Comparison of ENCODE assay signal across 11 mouse cellular contexts in genomic region chr10:67702783-67703455, GRCm38 (mm10).
DNase-seq lines count a peak whose midpoint lies in the region; ATAC-seq and TF ChIP-seq lines count a peak whose summit lies in the region.
"Had no signal": no experiment of that assay in that cellular context is flagged by ENCODE, and none has a peak within 500 bp of the region (broad histone marks: within the 10 kb centered on the region; RNA-seq: fewer than 3 reads in every experiment).

No protein-coding gene starts in this region.

- no peaks in the 10 kb centered on the region for H3K36me3 ChIP-seq in CH12.LX (replicated peaks in 1 of 2; ENCODE audit: control insufficient read depth in 1 of 2, insufficient read depth in 1 of 2, low read length in 1 of 2)
- H3K36me3 ChIP-seq in midbrain, embryonic 13.5 days, result no peaks in the 10 kb centered on the region
- no peaks in the 10 kb centered on the region for H3K36me3 ChIP-seq in hindbrain, embryonic 16.5 days (ENCODE audit: control insufficient read depth, insufficient read depth, low read length)
- H3K36me3 ChIP-seq: heart, embryonic 13.5 days; limb, embryonic 15.5 days had no signal

- in situ Hi-C loops in CH12.LX (cut with MboI; ENCODE audit: low pct_ligation_motif_present, low pct_unique_long_range_greater_than_20kb, low sequenced_read_pairs), result no loop called here

- intact Hi-C loops in heart, postnatal 14 days (cut with DNase I), result no loop called here

- no peaks in the 10 kb centered on the region for H3K27me3 ChIP-seq in CH12.LX (replicated peaks)
- H3K27me3 ChIP-seq in midbrain, embryonic 13.5 days, result no peaks in the 10 kb centered on the region
- no peaks in the 10 kb centered on the region for H3K27me3 ChIP-seq in hindbrain, embryonic 16.5 days (replicated peaks; ENCODE audit: control insufficient read depth, insufficient read depth, low read length)
- H3K27me3 ChIP-seq: heart, embryonic 13.5 days; limb, embryonic 15.5 days had no signal

- DNase-seq in gastrocnemius, adult 18-20 months (ENCODE audit: low spot score), result peak; percentile 30
- no peak for DNase-seq in gastrocnemius, postnatal 10 days
- no peak for DNase-seq in CH12.LX (ENCODE audit: extremely low read depth)
- DNase-seq in heart, postnatal 14 days, result peak; percentile 41 to 67
- DNase-seq in lung, postnatal 4 days, result peak; percentile 32 to 45
- DNase-seq in cerebellum, adult 8-10 months, result no peak
- DNase-seq: kidney, adult 18-20 months had no signal

- WGBS in midbrain, embryonic 13.5 days, result 77% methylated on average over 9 of the region's 9 CpGs
- WGBS in hindbrain, embryonic 16.5 days, result 76% methylated on average over 9 of the region's 9 CpGs

- TF ChIP-seq CTCF in CH12.LX (conservative IDR thresholded peaks at IDR 0.05 in 1 of 2, IDR thresholded peaks at IDR 0.05 in 1 of 2; ENCODE audit: low read depth in 2 of 2, low read length in 2 of 2), result no peak

- H3K79me2 ChIP-seq in CH12.LX (replicated peaks; ENCODE audit: control insufficient read depth, extremely low read depth, insufficient read depth, poor library complexity, severe bottlenecking), result no peaks in the 10 kb centered on the region

- no peak overlapping the region for H3K9ac ChIP-seq in CH12.LX (ENCODE audit: insufficient read depth, low read depth)
- no peak overlapping the region for H3K9ac ChIP-seq in midbrain, embryonic 13.5 days (replicated peaks)
- no peak overlapping the region for H3K9ac ChIP-seq in hindbrain, embryonic 16.5 days (ENCODE audit: low read depth, low read length)
- H3K9ac ChIP-seq: heart, embryonic 13.5 days; limb, embryonic 15.5 days had no signal

- H3K4me1 ChIP-seq in CH12.LX (ENCODE audit: control insufficient read depth in 1 of 2, insufficient read depth in 2 of 2), result peaks cover 13 to 31% of the 10 kb centered on the region in 2 experiments
- no peaks in the 10 kb centered on the region; the same call in 1 of the 2 replicates for H3K4me1 ChIP-seq in midbrain, embryonic 13.5 days (replicated peaks)
- no peaks in the 10 kb centered on the region for H3K4me1 ChIP-seq in hindbrain, embryonic 16.5 days (ENCODE audit: control insufficient read depth, insufficient read depth, low read depth, low read length)
- H3K4me1 ChIP-seq: limb, embryonic 15.5 days had no signal

- no peak for ATAC-seq in midbrain, embryonic 13.5 days
- ATAC-seq in hindbrain, embryonic 16.5 days, result no peak

- TF ChIP-seq POLR2A in CH12.LX (IDR thresholded peaks at IDR 0.05; ENCODE audit: low read depth, low read length), result no peak

- H3K4me3 ChIP-seq in CH12.LX (replicated peaks in 1 of 3; ENCODE audit: low read depth in 2 of 3, low read length in 2 of 3, poor library complexity in 1 of 3), result no peak overlapping the region
- H3K4me3 ChIP-seq in midbrain, embryonic 13.5 days (replicated peaks), result no peak overlapping the region
- H3K4me3 ChIP-seq in hindbrain, embryonic 16.5 days (ENCODE audit: low read length), result no peak overlapping the region
- H3K4me3 ChIP-seq: heart, embryonic 13.5 days; limb, embryonic 15.5 days had no signal

- H3K9me3 ChIP-seq in CH12.LX (replicated peaks; ENCODE audit: low read length), result no peaks in the 10 kb centered on the region
- H3K9me3 ChIP-seq in midbrain, embryonic 13.5 days, result no peaks in the 10 kb centered on the region
- no peaks in the 10 kb centered on the region for H3K9me3 ChIP-seq in hindbrain, embryonic 16.5 days (ENCODE audit: control insufficient read depth, low read length)
- H3K9me3 ChIP-seq: heart, embryonic 13.5 days; limb, embryonic 15.5 days had no signal

- peak overlapping the region; percentile 41 for H3K27ac ChIP-seq in CH12.LX (ENCODE audit: insufficient read depth, low read depth)
- H3K27ac ChIP-seq in midbrain, embryonic 13.5 days, result no peak overlapping the region
- no peak overlapping the region for H3K27ac ChIP-seq in hindbrain, embryonic 16.5 days (ENCODE audit: low read depth, low read length)
- H3K27ac ChIP-seq: heart, embryonic 13.5 days; limb, embryonic 15.5 days had no signal

- TF ChIP-seq EP300 in CH12.LX (IDR thresholded peaks at IDR 0.05; ENCODE audit: low read length), result no peak

- TF ChIP-seq RAD21 in CH12.LX (IDR thresholded peaks at IDR 0.05; ENCODE audit: low read depth, low read length), result no peak

- dilution Hi-C loops in CH12.LX (cut with MboI; ENCODE audit: extremely low pct_ligation_motif_present, extremely low pct_unique_long_range_greater_than_20kb, low sequenced_read_pairs), result no loop called here

- H3K4me2 ChIP-seq in CH12.LX (ENCODE audit: insufficient read depth, low read depth, poor library complexity, severe bottlenecking), result peak overlapping the region; percentile 65
- no peak overlapping the region for H3K4me2 ChIP-seq in midbrain, embryonic 13.5 days (replicated peaks)
- no peak overlapping the region for H3K4me2 ChIP-seq in hindbrain, embryonic 16.5 days (ENCODE audit: low read length)
- H3K4me2 ChIP-seq: heart, embryonic 13.5 days; limb, embryonic 15.5 days had no signal

TF ChIP-seq in CH12.LX, 34 proteins besides CTCF, POLR2A, EP300 and RAD21:
- no peak for TF ChIP-seq ETS1 (conservative IDR thresholded peaks at IDR 0.05; ENCODE audit: low read depth, low read length)
- TF ChIP-seq ELF1 (IDR thresholded peaks at IDR 0.05; ENCODE audit: low read depth, low read length), result 0 out of 2 replicates have a peak, but pooled peaks have one; percentile 32

Comparison
In these comparisons a context has a peak if more than half of its experiments do, and no peak if none do; other contexts are left out.
1. DNase-seq: peak in gastrocnemius, adult 18-20 months (single experiment), heart, postnatal 14 days (2 of 2) and lung, postnatal 4 days (2 of 2); none in gastrocnemius, postnatal 10 days (single experiment), CH12.LX (single experiment) and cerebellum, adult 8-10 months (single experiment).